Mouse (Mus musculus) fat pad, adult 2 months (tissue): ENCODE measurements around the gene Dyrk1a.

Experiments
- DNase-seq: peaks from one replicate; pipeline ENCODE4 v3.0.0-alpha.2; 2011; ENCODE audit warnings: low read depth, low spot score; ENCODE audit errors: extremely low read depth

The Dyrk1a gene

GRCm38 (mm10) chr16:94589648-94590047 is 19.8 kb downstream of the Dyrk1a start:
- no peak for DNase-seq

- DNase-seq = no peak
Measured at GRCm38 (mm10) chr16:94590214-94590613, 20.4 kb downstream of the Dyrk1a start.

- no peak for DNase-seq
Measured at GRCm38 (mm10) chr16:94590977-94591376, 21.2 kb downstream of the Dyrk1a start.

- DNase-seq = no peak
Measured at GRCm38 (mm10) chr16:94591536-94591935, 21.7 kb downstream of the Dyrk1a start.

- DNase-seq = no peak
Measured at GRCm38 (mm10) chr16:94596633-94597032, 26.8 kb downstream of the Dyrk1a start.

- no peak for DNase-seq
Measured at GRCm38 (mm10) chr16:94597640-94598039, 27.8 kb downstream of the Dyrk1a start.

GRCm38 (mm10) chr16:94599977-94600724 is 30.3 kb downstream of the Dyrk1a start:
- DNase-seq = no peak

- no peak for DNase-seq
Measured at GRCm38 (mm10) chr16:94601089-94601488, 31.3 kb downstream of the Dyrk1a start.

GRCm38 (mm10) chr16:94601540-94601953 is 31.7 kb downstream of the Dyrk1a start:
- DNase-seq = no peak

- DNase-seq = no peak
Measured at GRCm38 (mm10) chr16:94602188-94602587, 32.4 kb downstream of the Dyrk1a start.

- DNase-seq = no peak
Measured at GRCm38 (mm10) chr16:94602730-94603129, 32.9 kb downstream of the Dyrk1a start.

GRCm38 (mm10) chr16:94606169-94606568 is 36.4 kb downstream of the Dyrk1a start:
- DNase-seq = no peak

- no peak for DNase-seq
Measured at GRCm38 (mm10) chr16:94607468-94607867, 37.7 kb downstream of the Dyrk1a start.

- DNase-seq = no peak
Measured at GRCm38 (mm10) chr16:94608706-94609594, 39.1 kb downstream of the Dyrk1a start.

GRCm38 (mm10) chr16:94612573-94612972 is 42.8 kb downstream of the Dyrk1a start:
- DNase-seq = no peak

- no peak for DNase-seq
Measured at GRCm38 (mm10) chr16:94617255-94617654, 47.4 kb downstream of the Dyrk1a start.

- DNase-seq = no peak
Measured at GRCm38 (mm10) chr16:94618543-94618942, 48.7 kb downstream of the Dyrk1a start.

GRCm38 (mm10) chr16:94619301-94619700 is 49.5 kb downstream of the Dyrk1a start:
- no peak for DNase-seq

GRCm38 (mm10) chr16:94624871-94625270 is 55.1 kb downstream of the Dyrk1a start:
- DNase-seq = no peak

GRCm38 (mm10) chr16:94625639-94626038 is 55.8 kb downstream of the Dyrk1a start:
- DNase-seq = no peak

- no peak for DNase-seq
Measured at GRCm38 (mm10) chr16:94627736-94628135, 57.9 kb downstream of the Dyrk1a start.
